Mouse (Mus musculus) heart, embryonic 13.5 days (tissue): ENCODE results near the gene Cdkn2aip. TPM values are rescaled to one million over a fixed set of nuclear protein-coding genes. Genes with fewer than 3 reads are reported as not detected.

Experiments used
- ATAC-seq: fragments of 200-750 bp; cut with Nextera tagmentation; 2 replicates; pipeline ENCODE4 v1.8.0; 2017; ENCODE audit warnings: moderate TSS enrichment; ENCODE audit not compliant: insufficient number of reproducible peaks, low FRiP score, low TSS enrichment; ENCODE audit errors: extremely low read depth
- H3K27ac ChIP-seq: fragments of 300-500 bp; sonication (generic); replicated peaks from 2 replicates; pipeline ENCODE4 v1.5.1; 2015; ENCODE audit warnings: moderate library complexity, mild to moderate bottlenecking, inconsistent platforms
- H3K27me3 ChIP-seq: fragments of 300-500 bp; sonication (generic); replicated peaks from 2 replicates; pipeline ENCODE4 v1.6.1; 2015; ENCODE audit warnings: mild to moderate bottlenecking, inconsistent platforms
- H3K36me3 ChIP-seq: fragments of 300-500 bp; sonication (generic); 2 replicates; pipeline ENCODE4 v1.6.1; 2015; ENCODE audit warnings: mild to moderate bottlenecking, inconsistent platforms
- H3K4me1 ChIP-seq: fragments of 300-500 bp; sonication (generic); 2 replicates; pipeline ENCODE4 v1.6.1; 2015; ENCODE audit warnings: inconsistent platforms
- H3K4me2 ChIP-seq: fragments of 300-500 bp; sonication (generic); 2 replicates; pipeline ENCODE4 v1.6.1; 2015; ENCODE audit warnings: inconsistent platforms, mild to moderate bottlenecking, moderate library complexity
- H3K4me3 ChIP-seq: fragments of 300-500 bp; sonication (generic); 2 replicates; pipeline ENCODE4 v1.5.1; 2015; ENCODE audit warnings: moderate library complexity, mild to moderate bottlenecking, inconsistent platforms
- H3K9ac ChIP-seq: fragments of 300-500 bp; sonication (generic); 2 replicates; pipeline ENCODE4 v1.6.1; 2015; ENCODE audit warnings: inconsistent platforms, mild to moderate bottlenecking, moderate library complexity
- H3K9me3 ChIP-seq: fragments of 300-500 bp; sonication (generic); 2 replicates; pipeline ENCODE4 v1.6.1; 2016; ENCODE audit warnings: inconsistent platforms
- WGBS: fragments of 180-500 bp; shearing (Covaris S2); methylation state at CpG from one replicate; pipeline ENCODE4 v1.1.7; 2015; ENCODE audit warnings: mixed read lengths; 5-methylcytosine and 5-hydroxymethylcytosine counted together
- polyA plus RNA-seq: library from polyadenylated mRNA; unstranded; fragments of >200 nt; fragmentation: Nextera tagmentation; extraction: Ambion mirVana; gene quantifications from 2 replicates; pipeline ENCODE4 v1.2.1, GENCODE M21; 2015

The Cdkn2aip gene
- polyA plus RNA-seq, 1 experiment from 2014 or later, result 16.9 TPM

- no peaks in the 10 kb centered on the region for H3K9me3 ChIP-seq
- H3K9ac ChIP-seq, result peak overlapping the region; percentile 37; the same call in 1 of the 2 replicates
- H3K36me3 ChIP-seq, result no peaks in the 10 kb centered on the region
- 30% methylated on average over 8 of the region's 8 CpGs for WGBS
- ATAC-seq, result no peak
- peaks cover 12% of the 10 kb centered on the region for H3K27me3 ChIP-seq
- no peak overlapping the region for H3K27ac ChIP-seq
- H3K4me1 ChIP-seq, result 0 out of 2 replicates have a peak, but pooled peaks cover 4% of the 10 kb centered on the region
- H3K4me3 ChIP-seq, result 0 out of 2 replicates have a peak overlapping the region, but pooled peaks have one; percentile 13
- peak overlapping the region; percentile 54 for H3K4me2 ChIP-seq
Observed at GRCm38 (mm10) chr8:47742992-47743391, 29.3 kb upstream of the Cdkn2aip start.

GRCm38 (mm10) chr8:47742372-47742771, 28.6 kb upstream of the Cdkn2aip start:
- no peak for ATAC-seq
- Histone ChIP-seq H3K4me2 (no peak overlapping the region), H3K27ac (no peak overlapping the region), H3K36me3 (no peaks in the 10 kb centered on the region), H3K9ac (no peak overlapping the region), H3K27me3 (peaks cover 12% of the 10 kb centered on the region), H3K4me1 (0 out of 2 replicates have a peak, but pooled peaks cover 4% of the 10 kb centered on the region), H3K4me3 (no peak overlapping the region), H3K9me3 (no peaks in the 10 kb centered on the region)
- 71% methylated on average over 7 of the region's 7 CpGs for WGBS

GRCm38 (mm10) chr8:47737120-47737519, 23.4 kb upstream of the Cdkn2aip start:
- WGBS, result 46% methylated on average over 7 of the region's 7 CpGs
- Histone ChIP-seq H3K4me1 (0 out of 2 replicates have a peak, but pooled peaks cover 3% of the 10 kb centered on the region), H3K4me2 (no peak overlapping the region), H3K9ac (no peak overlapping the region), H3K4me3 (no peak overlapping the region), H3K27me3 (peaks cover 4% of the 10 kb centered on the region; the same call in 1 of the 2 replicates), H3K9me3 (no peaks in the 10 kb centered on the region), H3K36me3 (no peaks in the 10 kb centered on the region), H3K27ac (no peak overlapping the region)
- ATAC-seq, result no peak

DNA sequence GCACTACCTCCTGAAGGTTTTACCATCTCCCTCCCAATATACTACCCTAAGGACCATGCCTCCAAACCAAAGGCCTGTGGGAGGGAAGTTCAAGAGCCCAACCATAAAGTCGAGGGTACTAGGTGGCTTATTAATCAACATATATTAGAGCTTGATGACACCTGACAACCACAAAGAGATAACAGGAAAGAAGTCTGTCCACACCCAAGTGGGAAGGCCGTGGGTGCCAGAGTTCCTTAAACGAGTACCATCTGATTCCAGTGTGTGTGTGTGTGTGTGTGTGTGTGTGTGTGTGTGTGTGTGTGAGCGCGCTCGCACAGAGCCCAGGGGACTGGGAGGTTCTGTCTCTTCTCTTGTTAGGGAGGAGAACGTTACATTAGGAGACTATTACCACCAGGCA, 15.6 kb upstream of the Cdkn2aip start:
- Histone ChIP-seq H3K27me3 (no peaks in the 10 kb centered on the region), H3K9me3 (no peaks in the 10 kb centered on the region), H3K4me1 (0 out of 2 replicates have a peak, but pooled peaks cover 3% of the 10 kb centered on the region), H3K36me3 (no peaks in the 10 kb centered on the region), H3K4me2 (no peak overlapping the region), H3K9ac (no peak overlapping the region), H3K4me3 (no peak overlapping the region), H3K27ac (no peak overlapping the region)
- no peak for ATAC-seq
- WGBS, result 61% methylated on average over 7 of the region's 7 CpGs

DNA sequence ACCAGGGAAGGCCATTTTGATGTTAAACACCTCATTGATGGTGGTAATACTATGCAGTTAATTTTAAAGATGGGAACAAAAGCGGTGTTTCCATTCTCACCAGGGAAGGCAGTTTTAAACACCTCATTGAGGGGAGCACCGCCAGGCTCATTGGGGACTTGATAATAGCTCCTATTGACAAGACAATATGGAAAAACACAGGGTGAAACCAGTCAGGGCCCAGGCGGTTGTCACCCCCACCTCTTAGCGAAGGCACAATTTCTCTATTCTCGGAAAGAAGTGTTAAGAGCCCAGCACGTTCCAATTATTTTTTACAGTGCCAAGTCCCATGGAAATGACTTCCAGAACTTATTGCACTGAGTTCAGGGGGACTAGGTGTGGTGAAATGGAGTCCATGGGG, 13.2 kb upstream of the Cdkn2aip start:
- ATAC-seq, result no peak
- Histone ChIP-seq H3K4me3 (no peak overlapping the region), H3K9ac (no peak overlapping the region), H3K36me3 (no peaks in the 10 kb centered on the region), H3K4me2 (no peak overlapping the region), H3K27ac (no peak overlapping the region), H3K9me3 (no peaks in the 10 kb centered on the region), H3K27me3 (no peaks in the 10 kb centered on the region), H3K4me1 (no peaks in the 10 kb centered on the region)
- WGBS, result 41% methylated on average over 6 of the region's 6 CpGs

GRCm38 (mm10) chr8:47721609-47722008, 7.9 kb upstream of the Cdkn2aip start:
- no peak overlapping the region for H3K9ac ChIP-seq
- H3K36me3 ChIP-seq, result no peaks in the 10 kb centered on the region
- no peak overlapping the region for H3K27ac ChIP-seq
- no peaks in the 10 kb centered on the region for H3K27me3 ChIP-seq
- no peak overlapping the region for H3K4me3 ChIP-seq
- H3K4me1 ChIP-seq, result peaks cover 3% of the 10 kb centered on the region; the same call in 1 of the 2 replicates
- ATAC-seq, result no peak
- H3K9me3 ChIP-seq, result no peaks in the 10 kb centered on the region
- H3K4me2 ChIP-seq, result no peak overlapping the region
- 54% methylated on average over 4 of the region's 4 CpGs for WGBS

- WGBS, result 12% methylated on average over 11 of the region's 11 CpGs
- H3K4me3 ChIP-seq, result 0 out of 2 replicates have a peak overlapping the region, but pooled peaks have one; percentile 19
- H3K36me3 ChIP-seq, result no peaks in the 10 kb centered on the region
- peak overlapping the region; percentile 51 for H3K9ac ChIP-seq
- H3K4me1 ChIP-seq, result peaks cover 6% of the 10 kb centered on the region
- H3K27ac ChIP-seq, result no peak overlapping the region
- H3K9me3 ChIP-seq, result no peaks in the 10 kb centered on the region
- ATAC-seq, result no peak
- peak overlapping the region; percentile 50 for H3K4me2 ChIP-seq
- no peaks in the 10 kb centered on the region for H3K27me3 ChIP-seq
Observed at GRCm38 (mm10) chr8:47718641-47719040, 4.9 kb upstream of the Cdkn2aip start.

DNA sequence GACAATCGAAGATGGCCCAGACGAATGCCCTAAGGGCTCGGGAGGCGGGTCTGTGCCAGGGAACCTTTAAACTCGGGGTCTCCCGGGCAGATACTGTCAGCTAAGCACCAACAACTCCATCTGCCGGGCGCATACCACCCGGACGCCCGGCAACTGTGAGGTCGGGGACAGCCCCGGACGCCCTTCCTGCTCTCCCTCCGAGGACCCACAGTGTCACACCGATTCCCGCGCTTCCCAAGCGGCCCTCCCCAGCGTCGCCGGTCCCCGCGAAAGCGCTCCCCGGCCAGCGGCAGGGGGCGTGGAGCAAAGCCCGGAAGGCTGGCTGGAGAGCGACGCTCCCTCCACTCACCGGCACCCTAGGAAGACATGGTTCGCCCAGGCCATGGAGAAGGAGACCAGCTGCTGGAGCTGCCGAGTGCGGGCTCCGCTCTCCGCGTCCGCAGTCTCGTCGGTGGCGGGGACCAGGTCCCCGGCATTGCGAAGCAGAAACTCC, 515 bp downstream of the Cdkn2aip start:
- ATAC-seq, result 0 out of 2 replicates have a peak, but pooled peaks have one; percentile 11
- Histone ChIP-seq H3K9me3 (no peaks in the 10 kb centered on the region), H3K36me3 (peaks cover 26% of the 10 kb centered on the region), H3K4me3 (peak overlapping the region; percentile 99), H3K9ac (peak overlapping the region; percentile 93), H3K4me2 (peak overlapping the region; percentile 87), H3K27me3 (no peaks in the 10 kb centered on the region), H3K4me1 (peaks cover 14% of the 10 kb centered on the region), H3K27ac (peak overlapping the region; percentile 96)
- WGBS, result 0% methylated on average over 44 of the region's 44 CpGs

DNA sequence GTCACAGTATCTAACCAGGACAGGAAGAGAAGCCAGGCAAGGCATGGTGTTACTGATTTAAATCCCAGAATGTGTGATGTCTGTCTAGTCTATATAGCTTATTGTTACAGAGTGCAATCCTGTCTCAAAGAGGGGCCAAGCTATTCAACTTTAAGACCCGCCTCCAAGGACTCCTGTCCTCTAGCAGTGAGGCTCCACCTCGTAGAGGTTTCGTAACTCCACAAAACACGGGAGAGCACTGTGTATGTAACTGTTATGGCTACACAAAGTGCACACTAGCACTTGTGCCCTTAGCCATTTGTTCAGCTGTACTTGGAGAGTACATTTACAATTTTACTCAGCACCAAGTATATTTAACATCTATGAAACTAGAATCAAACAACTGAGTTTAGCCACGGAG, 5.6 kb downstream of the Cdkn2aip start:
- H3K27me3 ChIP-seq, result no peaks in the 10 kb centered on the region
- WGBS, result 84% methylated on average over 5 of the region's 5 CpGs
- H3K9me3 ChIP-seq, result no peaks in the 10 kb centered on the region
- no peak overlapping the region for H3K9ac ChIP-seq
- peaks cover 10% of the 10 kb centered on the region for H3K4me1 ChIP-seq
- no peak for ATAC-seq
- H3K4me2 ChIP-seq, result no peak overlapping the region
- H3K4me3 ChIP-seq, result no peak overlapping the region
- H3K36me3 ChIP-seq, result peaks cover 54% of the 10 kb centered on the region
- H3K27ac ChIP-seq, result no peak overlapping the region

DNA sequence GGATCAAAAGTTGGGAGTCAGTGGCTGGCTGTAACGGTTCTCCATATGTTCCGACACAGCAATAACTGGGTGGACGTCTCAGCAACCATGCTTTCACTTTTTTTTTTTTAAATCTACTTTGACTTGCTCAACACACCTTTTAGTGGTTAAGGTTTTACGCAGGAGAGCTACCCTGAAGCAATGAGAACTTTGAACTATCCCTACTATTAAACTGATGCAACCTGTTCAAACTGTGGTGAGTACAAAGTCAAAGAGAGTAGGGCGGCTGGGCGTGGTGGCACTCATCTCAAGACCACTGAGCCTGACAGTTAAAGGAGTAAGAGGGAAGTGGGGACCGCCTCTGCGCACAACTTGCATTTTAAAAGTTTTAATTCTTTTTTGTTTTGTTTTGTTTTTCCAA, 7.0 kb downstream of the Cdkn2aip start:
- ATAC-seq, result no peak
- Histone ChIP-seq H3K4me1 (no peaks in the 10 kb centered on the region; the same call in 1 of the 2 replicates), H3K27me3 (no peaks in the 10 kb centered on the region), H3K4me2 (no peak overlapping the region), H3K36me3 (peaks cover 49% of the 10 kb centered on the region), H3K27ac (no peak overlapping the region), H3K4me3 (no peak overlapping the region), H3K9ac (no peak overlapping the region), H3K9me3 (no peaks in the 10 kb centered on the region)
- WGBS, result 86% methylated on average over 8 of the region's 8 CpGs

DNA sequence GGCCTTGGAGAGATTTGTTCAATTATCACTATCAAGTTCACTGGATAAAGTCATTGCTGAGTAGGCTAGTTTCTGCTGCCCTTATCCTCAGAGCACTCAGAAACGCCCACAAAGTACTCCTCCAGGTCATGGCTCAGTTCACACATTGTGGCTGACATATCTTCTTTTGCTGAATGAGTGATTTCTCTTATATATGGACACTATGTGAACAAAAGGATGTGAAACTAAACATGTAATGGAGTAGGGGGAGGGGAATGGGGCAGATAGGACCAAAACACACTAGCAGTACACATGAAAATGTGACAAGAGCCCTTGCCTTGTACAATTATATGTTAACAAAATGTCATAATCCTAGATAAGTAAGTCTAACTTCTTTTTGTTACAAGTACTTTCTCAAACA, 11.4 kb downstream of the Cdkn2aip start:
- no peak overlapping the region for H3K9ac ChIP-seq
- H3K4me3 ChIP-seq, result no peak overlapping the region
- no peak overlapping the region for H3K4me2 ChIP-seq
- H3K36me3 ChIP-seq, result peaks cover 21% of the 10 kb centered on the region
- WGBS, result 40% methylated on average over 1 of the region's 1 CpGs
- no peaks in the 10 kb centered on the region for H3K4me1 ChIP-seq
- no peak overlapping the region for H3K27ac ChIP-seq
- ATAC-seq, result no peak
- H3K27me3 ChIP-seq, result no peaks in the 10 kb centered on the region
- no peaks in the 10 kb centered on the region for H3K9me3 ChIP-seq

DNA sequence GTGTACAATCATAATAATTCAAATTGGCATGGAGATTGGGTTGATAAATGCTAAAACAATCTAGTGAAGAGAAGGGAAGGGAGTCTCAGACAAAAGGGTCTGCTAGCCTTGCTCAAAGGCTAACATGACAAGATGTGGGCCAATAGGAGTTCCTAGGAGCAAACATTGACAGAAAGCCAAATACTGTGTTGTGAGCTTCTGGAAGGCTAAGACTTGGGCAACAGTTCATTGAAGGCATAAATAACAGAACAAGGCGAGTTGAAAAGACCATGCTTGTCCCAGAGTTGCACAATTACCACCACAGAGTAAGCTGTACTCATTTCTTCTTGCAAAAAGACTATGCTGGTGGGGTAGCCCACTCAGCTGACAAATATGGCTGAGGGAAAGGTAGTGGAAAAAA, 16.0 kb downstream of the Cdkn2aip start:
- no peaks in the 10 kb centered on the region for H3K27me3 ChIP-seq
- no peak overlapping the region for H3K9ac ChIP-seq
- H3K4me3 ChIP-seq, result no peak overlapping the region
- ATAC-seq, result no peak
- H3K9me3 ChIP-seq, result no peaks in the 10 kb centered on the region
- no peak overlapping the region for H3K4me2 ChIP-seq
- H3K27ac ChIP-seq, result no peak overlapping the region
- H3K36me3 ChIP-seq, result no peaks in the 10 kb centered on the region
- no peaks in the 10 kb centered on the region for H3K4me1 ChIP-seq
- WGBS, result 63% methylated on average over 1 of the region's 1 CpGs
